Mouse (Mus musculus) MEL (cell line): ENCODE data around the gene Cdk14.

ENCODE experiments used
- CHD2 ChIP-seq: IDR thresholded peaks from 2 replicates; pipeline ENCODE4 v1.6.1; 2011; ENCODE audit warnings: low read length, improper control_type of control experiment
- HCFC1 ChIP-seq: IDR thresholded peaks from 2 replicates; pipeline ENCODE4 v1.6.1; 2012; ENCODE audit warnings: low read depth, mild to moderate bottlenecking, inconsistent platforms, low read length, improper control_type of control experiment, moderate library complexity
- POLR2AphosphoS5 ChIP-seq: IDR thresholded peaks from 2 replicates; pipeline ENCODE4 v1.6.1; 2012; ENCODE audit warnings: low read depth, borderline replicate concordance, mild to moderate bottlenecking, inconsistent platforms, low read length, moderate library complexity, mixed read lengths

DNA sequence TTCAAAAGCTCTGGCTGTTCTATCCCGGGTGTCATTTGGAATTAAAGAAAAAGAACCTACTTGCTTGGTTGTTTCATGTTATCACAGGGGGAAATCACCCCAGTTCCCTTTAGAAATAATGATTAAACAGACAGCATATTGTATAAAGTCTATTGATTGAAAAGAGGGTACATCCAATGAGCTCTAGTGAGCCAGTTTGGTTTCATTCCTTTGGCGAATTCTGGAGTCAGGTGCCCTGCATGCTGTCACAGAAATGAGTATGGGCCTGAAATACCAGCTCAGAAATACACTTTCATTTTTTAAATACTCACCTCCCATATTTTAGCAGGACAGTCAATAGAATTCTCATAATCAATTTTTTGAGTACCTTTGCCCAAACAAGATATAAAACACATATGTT lies 598.1 kb downstream of the Cdk14 start:
- TF ChIP-seq HCFC1 (no peak), CHD2 (no peak), POLR2AphosphoS5 (no peak)
